Mouse (Mus musculus) intestine, embryonic 15.5 days (tissue): Measurements from ENCODE around the gene Kcnab2. TPM values are rescaled to one million over a fixed set of nuclear protein-coding genes. Genes with fewer than 3 reads are reported as not detected.

Experiments used
- polyA plus RNA-seq: library from polyadenylated mRNA; unstranded; fragments of >200 nt; fragmentation: Nextera tagmentation; extraction: Ambion mirVana; gene quantifications from 2 replicates; pipeline ENCODE4 v1.2.1, GENCODE M21; 2015

Gene Kcnab2
- polyA plus RNA-seq, 1 experiment from 2014 or later: 3.8 TPM

Other genes with a start within 250 kb of the Kcnab2 start
- 7.3 and 8.1 TPM in 2 replicates for gene Gpr153, start 203.6 kb downstream of the Kcnab2 start, polyA plus RNA-seq
- gene Hes3, start 186.2 kb downstream of the Kcnab2 start, polyA plus RNA-seq: not detected in 2 replicates
- 17.3 and 17.6 TPM in 2 replicates for gene Icmt, start 180.6 kb downstream of the Kcnab2 start, polyA plus RNA-seq
- gene Rnf207, start 158.9 kb downstream of the Kcnab2 start, polyA plus RNA-seq: 2.1 and 2.5 TPM in 2 replicates
- 371 and 424 TPM in 2 replicates for gene Rpl22, start 152.1 kb downstream of the Kcnab2 start, polyA plus RNA-seq
- gene Chd5, start 139.2 kb downstream of the Kcnab2 start, polyA plus RNA-seq: 1.9 and 2.8 TPM in 2 replicates
- 1.7 TPM in 2 replicates for gene Nphp4, start 1.2 kb downstream of the Kcnab2 start, polyA plus RNA-seq